Mouse (Mus musculus): ENCODE measurements around the gene Adam10.

DNA sequence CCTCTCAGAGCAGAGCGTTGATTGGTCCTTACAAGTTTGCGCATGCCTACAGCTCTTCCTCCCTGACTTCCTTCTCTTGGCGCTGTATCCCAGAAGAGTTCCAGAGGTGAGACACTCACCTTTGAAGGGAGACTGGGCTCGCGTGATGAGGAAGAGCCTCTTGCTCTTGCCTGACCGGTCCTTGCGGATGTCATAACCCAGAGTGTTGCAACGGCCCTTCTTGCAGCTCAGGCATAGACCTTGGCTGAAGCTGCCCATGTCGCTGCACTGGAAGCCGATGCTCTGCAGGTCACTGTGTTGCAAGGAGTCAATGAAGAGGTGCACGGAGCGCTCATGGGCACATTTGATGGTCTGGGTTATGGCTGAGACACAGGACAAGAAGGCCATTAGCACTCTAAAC lies 133.8 kb downstream of the Adam10 start:
- no peak for TF ChIP-seq CTCF (IDR thresholded peaks at IDR 0.05)
- no peak for TF ChIP-seq EP300 (IDR thresholded peaks at IDR 0.05)
